Mouse (Mus musculus) layer of hippocampus, adult 18-20 months (tissue): ENCODE data around the gene Iqschfp. TPM values are rescaled to one million over a fixed set of nuclear protein-coding genes. Genes with fewer than 3 reads are reported as not detected.

Experiments used
- DNase-seq, 2 experiments: peaks; one replicate each; pipeline ENCODE4 v3.0.0; 2022; ENCODE audit warnings: low spot score in 2 of 2
- long read RNA-seq: library from polyadenylated mRNA; stranded (forward); transcript quantifications from one replicate; pipeline ENCODE4 v2.0.0, GENCODE M21; 2021
- total RNA-seq, 2 experiments: library from RNA; stranded (reverse); gene quantifications; 2 replicates each; pipeline ENCODE4 v1.2.3; 2021

Gene Iqschfp
- total RNA-seq, result 10 to 100 TPM; 12.3 to 13.2 TPM
- long read RNA-seq, partial matches to known transcripts, result 23 of 27 reads
- long read RNA-seq, other reads (novel, unspliced or antisense), result 4 of 27 reads

DNA sequence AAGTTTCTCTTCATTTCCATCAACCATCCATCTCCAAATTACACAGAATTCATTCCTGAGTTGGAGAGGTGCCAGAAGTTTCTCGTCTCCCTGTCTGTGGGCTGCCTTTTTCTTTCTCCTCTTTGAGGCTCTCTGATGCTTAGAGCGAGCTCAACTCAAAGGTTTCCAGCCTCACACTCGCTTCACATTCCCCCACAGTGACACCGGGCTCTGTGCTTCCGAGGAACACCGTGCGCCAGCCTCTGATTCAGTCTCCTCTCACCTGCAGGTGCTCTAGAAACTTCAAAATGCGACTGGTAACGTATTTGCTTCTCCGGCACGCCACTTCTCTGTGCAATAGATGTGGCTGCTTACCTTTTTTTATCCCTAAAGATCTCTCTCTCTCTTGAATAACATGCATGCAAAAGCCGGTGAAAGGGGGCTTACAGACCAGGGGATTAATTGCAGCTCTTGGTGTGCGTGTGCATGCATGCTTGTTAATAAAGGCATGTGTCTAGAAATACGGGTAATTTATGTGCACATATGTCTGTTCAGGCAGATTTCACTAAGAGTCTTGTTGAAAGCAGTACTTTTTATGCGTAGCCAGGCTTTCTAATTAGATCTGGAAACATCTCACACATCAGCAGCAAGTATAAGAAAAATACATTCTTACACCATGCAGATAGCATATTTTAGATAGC lies at the start of gene Iqschfp, which contains the start of gene Iqcj:
TSS of gene Iqschfp (plus strand) at position 207 of the 680 bp plus-strand sequence.
TSS of gene Iqcj (plus strand) at position 195 of the 680 bp plus-strand sequence.
- DNase-seq, result peak in 1 of 2 experiments; percentile 47

DNA sequence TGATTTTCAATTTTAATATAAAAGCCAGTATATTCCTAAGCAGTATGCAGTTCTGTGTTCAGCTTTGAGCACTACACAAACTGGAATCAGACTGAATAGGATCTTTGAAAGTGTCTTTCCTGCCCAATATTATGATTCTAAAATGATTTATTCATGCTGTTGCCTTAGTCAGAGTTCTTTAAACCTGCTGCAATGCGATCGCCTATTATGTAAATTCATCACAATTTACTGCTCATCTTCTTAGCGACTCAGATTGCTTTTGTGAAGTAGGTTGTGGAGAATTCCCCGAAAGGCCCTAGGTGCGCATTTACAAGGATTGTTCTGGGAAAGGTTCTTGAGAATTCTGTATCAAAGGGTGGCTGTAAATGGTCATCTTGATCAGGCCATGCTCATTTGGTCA lies 39.6 kb upstream of the Iqschfp start:
- DNase-seq, result peak in 1 of 2 experiments; percentile 1

DNA sequence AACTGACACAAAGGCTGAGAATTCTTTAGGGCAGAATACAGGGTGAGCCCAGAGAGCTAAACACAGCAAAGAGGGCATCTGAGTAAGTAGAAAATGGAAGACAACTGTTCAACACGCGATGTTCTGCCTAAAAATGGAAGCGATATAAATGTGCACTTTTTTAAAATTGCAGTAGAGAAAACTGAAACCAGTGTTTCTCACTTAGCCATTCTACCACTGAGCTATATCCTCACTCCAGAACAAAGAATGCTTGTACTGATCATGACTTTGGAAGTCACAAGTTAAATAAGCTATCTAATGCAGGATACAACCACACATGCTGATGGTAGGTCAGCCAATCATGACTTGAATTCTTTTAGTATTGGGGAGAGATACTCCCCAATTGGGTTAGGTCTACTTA lies 30.5 kb upstream of the Iqschfp start:
- DNase-seq, result no peak

DNA sequence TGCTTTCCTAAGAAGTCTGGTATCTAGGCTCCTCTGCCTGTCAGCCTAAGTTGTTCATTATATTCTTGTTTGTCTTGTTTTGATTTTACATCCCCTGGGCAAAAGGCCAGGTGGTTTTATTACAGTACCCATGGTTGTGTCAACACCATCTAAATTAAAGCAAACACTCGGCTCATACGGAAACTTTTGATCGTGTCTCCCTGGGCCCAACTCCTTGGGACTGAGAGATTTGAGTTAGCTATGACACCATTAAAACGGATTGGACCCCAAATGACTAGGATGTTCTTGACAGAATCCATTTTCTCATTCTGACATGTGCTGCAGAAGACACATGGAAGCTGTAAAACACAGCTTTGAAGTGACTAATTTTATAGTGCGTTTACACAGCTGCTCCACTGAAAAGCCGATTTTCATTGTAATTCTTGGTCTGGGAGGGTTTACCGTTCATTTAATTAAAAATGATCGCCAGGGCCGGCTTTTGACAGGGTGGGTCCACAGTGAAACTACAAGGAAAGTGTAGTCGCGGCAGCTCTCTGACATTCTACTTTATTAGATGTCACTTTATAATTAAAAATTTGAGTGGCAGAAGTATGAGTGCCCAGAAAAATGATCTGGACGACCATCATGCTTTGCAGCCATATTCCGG lies 24.5 kb upstream of the Iqschfp start:
- DNase-seq, result no peak

DNA sequence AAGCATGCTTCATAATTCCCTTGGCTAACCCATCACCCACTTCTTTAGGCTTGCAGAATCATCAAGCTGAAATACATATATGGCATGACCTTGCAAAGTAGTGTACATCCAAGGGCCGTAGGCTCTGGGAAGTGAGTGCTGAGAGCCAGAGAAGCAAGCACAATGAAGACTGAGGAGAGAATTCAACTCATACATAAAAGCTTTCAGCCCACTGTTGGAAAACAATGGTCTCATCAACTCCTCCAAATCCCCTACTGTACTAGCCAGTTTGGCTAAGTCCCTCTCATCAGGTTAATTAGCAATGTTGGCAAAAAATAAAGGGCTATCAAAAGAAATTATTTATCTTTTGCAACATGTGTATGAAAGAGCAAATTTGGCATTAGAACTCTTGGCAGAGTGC lies 22.6 kb upstream of the Iqschfp start:
- DNase-seq, result no peak

DNA sequence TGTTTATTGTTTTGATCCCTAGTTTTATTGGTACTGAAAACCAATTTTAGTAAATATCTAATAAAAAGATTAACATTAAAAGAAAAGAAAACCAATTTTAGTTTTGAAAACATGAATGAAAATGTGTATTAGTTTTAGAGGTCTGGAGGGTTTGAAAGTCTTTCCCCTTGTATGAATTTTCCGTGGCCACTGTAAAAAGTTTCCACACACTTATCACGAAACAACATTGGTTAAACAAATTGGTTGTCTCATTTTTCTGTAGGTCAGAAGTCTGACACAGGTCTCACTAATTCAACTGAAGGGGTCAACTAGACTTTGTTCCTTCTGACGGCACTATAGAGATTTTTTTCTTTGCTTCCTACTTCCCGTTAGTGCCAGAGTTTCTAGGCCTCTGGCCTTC lies 14.8 kb upstream of the Iqschfp start:
- DNase-seq, result no peak

DNA sequence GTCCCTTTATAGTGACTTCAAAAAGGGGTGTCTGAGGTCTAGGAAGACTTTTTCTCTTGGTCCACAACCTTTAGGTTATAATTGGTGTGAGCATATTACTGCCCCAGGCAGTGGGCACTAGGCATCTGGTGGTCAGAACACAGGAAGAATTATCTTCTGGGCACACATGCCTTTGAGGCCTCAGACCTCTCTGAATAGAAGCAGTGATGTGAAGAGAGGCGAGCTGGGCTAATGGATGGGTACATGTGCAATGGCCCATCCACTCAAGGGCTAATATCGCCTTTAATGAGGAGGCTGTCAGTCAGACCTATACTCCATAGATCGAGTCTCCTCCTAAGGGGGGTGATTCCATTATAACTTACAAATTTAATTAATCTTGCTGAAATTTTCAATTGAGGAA lies 7.7 kb upstream of the Iqschfp start:
- DNase-seq, result no peak

DNA sequence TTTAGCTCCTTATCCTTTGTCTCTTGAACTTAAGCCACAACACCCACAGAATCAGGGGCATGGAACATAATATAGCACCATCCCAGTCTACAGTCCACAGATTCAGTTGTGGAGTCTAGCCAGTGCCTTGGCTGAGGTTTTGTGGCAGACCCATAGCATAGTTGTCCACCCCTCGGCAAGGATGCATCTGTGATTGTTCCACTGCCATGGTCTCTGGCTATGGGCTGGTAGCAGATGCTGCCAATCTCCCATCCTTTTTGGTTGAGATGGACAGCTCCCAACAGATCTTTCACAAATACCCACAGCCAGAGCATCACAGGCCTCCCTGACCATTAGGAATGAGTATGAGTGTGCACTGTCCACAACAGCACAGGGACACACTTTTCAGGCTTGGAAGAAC lies 5.9 kb upstream of the Iqschfp start:
- no peak for DNase-seq

DNA sequence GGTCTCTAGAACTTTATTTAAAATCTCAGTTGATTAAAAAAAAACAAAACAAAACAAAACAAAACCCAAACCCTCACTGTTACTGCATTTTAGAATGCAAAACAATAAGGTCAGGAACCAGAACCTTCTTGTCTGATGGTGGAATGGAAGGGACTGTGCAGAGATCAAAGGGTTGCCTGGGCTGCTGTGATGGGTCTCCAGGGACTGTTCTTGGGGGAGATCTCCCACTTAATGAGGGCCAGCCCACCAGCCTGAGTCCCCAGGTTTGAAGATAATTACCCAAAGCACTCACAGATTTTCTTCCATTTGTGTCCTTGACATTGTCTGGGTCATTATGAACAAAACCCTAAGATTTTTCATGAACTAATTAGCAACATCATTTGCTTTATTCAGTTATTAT lies 4.8 kb upstream of the Iqschfp start:
- no peak for DNase-seq

DNA sequence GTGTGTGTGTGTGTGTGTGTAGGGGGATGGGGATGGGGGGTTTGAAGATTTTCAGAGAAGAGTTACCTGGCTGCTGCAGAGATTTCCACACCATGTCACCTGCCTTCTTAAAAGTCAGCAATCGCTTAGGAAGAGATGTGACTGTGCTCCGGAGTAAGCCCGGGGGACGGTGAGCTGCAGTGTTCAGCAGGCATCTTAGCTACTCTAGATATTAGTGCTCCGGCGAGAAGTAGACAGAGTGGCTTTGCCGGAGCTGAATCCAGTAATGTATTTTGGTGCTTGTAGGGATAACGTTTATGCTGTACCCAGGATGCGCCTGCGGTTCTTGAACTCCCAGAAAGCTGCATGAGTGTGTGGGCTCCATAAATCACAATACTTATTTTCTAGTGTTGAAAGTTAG lies 736 bp downstream of the Iqschfp start:
- peak in 1 of 2 experiments; percentile 42 for DNase-seq

DNA sequence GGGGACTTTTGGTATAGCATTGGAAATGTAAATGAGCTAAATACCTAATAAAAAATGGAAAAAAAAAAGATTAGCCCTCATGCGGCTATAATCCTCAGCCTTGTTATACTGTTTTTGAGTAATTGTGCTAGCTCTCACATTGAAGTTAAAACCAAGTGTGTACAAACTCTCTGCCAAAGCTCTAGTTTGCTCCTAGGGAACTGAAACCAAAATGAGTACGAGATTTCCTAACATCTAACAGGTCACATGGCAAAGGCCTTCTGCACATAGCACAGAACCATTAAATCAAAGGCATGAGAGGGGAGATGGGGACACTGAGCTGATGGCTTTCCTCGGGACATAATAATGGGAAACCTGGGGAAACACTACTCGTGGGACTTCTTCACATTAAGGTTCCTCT lies 10.5 kb downstream of the Iqschfp start:
- DNase-seq, result no peak

DNA sequence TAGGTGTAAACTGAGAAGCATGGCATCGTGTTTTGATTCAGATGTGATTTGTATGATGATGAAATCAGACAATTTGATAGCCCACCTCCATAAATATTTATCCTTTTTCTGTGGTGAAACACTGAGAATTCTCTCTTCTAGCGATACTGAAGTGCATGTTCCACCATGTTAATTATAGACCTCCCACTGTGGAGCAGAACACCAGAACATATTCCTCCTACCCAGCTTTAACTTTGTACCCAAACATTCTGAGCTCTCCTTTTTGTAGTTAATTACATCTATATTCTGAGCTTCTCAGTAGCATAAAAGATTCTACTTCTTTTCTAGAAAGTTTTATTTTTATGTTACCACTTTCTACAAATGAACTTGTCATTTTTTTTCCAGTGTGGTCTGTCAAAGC lies 16.6 kb downstream of the Iqschfp start:
- peak in 1 of 2 experiments; percentile 21 for DNase-seq

DNA sequence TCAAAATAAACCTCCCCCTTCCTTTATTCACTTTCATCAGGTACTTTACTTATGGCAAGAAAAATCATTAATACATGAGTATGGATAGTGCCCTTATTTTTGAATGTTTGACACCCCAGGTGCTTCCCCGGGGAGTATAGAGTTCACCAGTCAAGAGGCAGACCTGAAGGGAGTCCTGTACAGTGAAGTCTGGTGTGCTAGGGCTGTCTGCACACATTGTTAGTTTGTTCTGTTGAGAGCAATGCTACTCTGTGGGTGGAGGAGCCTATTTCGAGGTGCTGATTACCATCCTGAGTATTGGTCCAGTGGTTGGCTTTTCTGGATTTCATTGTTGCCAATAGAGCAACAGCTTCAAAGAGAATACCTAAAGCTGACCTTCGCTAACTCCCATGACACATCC lies 26.1 kb downstream of the Iqschfp start:
- DNase-seq, result no peak

DNA sequence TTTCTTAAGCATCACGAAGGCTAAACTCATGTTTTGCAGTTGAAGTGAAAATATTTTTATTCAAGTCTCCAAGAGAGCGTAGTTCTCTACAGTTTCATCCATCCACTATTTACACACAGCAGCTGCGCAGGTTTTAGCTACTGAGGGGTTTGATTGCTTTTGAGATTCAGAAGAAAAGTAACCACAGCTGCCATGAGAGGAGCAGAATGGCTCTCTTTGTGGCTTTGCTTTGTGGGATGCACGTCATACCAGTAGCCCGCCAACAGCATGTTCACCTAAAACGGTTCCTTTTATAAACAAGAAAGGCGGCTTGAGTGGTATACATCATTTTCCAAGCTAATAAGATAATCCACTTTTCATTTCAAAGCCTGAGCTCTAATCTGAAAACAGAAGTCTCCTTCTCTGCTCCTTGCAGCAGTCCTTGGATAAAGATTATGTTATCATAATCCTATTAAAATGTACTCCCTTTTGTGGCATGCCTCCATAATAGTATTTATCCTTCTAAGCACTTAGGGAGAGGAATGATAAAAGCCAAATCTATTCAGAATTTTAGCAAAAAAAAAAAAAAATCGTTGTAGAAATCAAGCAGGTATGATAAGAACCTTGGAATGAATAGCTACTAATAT lies 26.7 kb downstream of the Iqschfp start:
- no peak for DNase-seq

DNA sequence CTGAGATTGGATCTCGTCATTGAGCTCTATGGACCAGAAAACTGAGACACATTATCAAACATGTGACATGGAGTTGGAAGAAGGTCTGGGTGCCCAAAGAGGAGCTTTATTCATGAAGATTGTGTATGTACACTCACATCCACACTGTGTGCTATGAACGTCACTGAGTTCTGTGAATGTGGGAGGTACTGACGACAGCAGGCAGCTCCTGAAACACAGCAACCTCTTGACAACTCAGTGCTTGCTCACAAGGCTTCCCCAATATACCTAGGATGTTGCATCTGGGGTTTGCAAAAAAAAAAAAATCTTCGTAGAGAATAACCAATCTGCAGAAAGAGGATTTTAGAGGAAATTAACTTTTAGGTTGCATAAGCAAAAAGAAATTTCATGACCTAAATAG lies 31.1 kb downstream of the Iqschfp start:
- no peak for DNase-seq

DNA sequence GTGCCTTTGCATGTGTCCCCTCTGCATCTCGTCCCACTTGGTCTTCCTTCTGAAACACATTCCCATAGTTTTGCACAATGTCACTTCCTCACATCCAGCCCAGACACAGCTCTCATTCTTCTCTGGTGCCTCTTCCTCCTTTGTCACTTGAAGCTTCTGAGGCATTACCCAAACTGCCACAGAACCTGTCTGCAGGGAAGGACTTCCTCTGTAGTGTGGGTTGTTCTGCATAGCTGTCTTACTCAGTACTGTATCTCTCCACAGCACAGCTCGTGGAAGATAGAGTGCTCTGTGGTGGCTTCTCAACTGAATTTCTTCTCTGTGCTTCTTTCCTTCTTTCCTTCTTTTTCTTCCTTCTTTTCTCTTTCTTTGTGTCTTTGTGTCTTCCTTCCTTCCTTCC lies 33.4 kb downstream of the Iqschfp start:
- no peak for DNase-seq

DNA sequence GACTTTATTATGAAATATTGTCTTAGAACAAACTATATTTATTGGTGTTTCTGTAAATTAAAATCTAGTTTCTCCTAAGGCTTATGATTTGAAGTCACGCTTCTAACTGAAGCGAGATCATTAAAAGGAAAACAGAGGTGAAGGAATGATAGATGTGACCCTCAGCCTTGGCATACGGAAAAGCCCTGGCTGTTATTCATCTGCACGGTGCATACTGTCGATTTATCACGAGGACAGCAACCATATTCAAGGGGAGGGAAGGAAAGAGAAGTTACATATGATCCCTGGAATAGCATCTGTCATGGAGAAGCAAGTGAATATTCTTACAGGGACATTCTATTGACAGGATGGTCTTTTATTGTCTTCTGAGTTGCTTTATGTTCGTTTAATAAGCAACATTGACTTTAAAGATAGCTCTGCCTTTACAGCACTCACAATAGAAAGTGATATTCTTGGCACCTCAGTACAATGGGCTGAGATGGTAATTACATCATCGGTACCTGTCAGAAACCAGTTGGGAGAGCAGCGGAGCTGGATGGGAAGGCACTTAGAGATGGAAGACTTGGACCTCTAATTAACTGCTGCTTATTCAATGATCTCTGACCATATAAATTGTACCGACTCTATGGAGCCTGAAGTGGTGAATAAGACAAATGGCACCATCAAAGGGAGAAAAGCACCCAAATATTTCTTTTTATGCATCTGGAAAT lies 38.5 kb downstream of the Iqschfp start:
- no peak for DNase-seq

DNA sequence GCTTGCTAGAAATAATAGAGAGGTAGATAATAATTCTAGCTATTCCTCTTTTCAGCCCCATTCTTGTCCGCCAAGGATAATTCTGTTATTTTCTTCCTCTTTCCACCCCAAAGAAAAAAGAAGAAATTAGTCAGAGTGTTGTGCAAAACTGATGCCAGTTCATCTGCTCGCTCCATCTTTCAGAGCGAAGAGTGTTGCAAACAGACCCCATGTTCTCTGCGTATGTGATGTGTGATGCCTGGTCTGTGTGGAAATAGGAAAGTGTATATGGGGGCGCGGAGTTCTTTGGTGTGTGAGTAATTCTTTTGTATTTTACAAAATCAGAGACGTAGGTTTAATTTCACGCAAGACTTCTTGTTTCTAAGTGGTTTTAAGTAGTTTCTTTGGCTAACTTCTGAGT lies 39.1 kb downstream of the Iqschfp start:
- peak; percentile 39 to 52 for DNase-seq

DNA sequence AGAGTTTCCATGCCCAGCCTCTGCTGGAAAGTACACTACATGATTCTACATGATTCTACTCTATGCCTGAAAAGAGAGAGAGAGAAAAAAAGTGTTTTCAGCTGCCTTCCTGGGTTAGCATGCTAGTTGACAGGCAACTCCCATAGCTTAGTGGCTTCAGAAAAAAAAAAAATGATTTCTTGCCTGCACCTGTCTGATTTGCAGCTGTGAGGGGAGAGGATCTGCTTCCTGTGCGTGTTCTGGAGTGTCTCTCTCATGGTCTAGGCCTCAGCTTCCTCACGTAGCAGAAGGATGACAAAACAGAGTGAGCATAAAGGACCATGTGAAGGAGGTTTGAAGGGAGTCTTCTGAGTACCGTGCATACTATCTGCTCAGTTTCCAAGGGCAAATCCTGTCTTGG lies 39.9 kb downstream of the Iqschfp start:
- DNase-seq, result no peak

DNA sequence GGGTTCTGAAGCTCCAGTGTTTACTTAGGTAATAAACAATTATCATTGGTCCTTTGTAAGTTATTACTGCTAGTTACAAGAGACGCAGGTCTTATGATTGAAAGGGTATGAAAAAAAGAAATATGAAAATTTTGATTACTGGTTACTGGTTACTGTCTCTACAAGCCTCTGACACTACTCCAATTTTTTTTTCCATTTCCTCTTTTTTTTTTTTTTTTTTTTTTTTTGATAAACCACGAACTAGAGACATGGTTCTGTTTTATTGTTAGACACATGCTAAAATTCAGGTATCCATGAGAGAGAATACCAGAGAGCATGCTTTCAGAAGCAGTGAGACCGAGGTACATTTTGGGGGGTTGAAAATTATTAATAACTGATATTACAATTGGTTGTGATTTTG lies 43.8 kb downstream of the Iqschfp start:
- DNase-seq, result no peak

DNA sequence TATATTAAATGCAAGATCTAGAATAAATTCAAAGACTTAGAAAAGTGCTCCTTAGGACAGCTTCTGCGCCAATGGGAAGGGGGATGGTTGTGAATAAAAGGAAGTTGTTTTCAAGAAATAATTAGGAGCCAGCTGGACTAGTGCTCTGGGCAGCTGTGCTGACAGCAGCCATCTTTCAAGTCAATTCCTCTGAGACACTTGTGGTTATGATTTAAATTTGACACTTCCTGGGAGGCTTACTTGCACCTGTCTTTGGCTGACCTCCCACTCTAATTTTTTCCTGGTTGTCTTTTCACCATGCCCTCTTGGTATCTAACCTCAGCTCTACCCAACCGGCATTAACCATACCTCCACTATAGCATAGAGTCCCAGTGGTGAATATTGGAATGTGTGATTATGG lies 55.0 kb downstream of the Iqschfp start:
- DNase-seq, result no peak

DNA sequence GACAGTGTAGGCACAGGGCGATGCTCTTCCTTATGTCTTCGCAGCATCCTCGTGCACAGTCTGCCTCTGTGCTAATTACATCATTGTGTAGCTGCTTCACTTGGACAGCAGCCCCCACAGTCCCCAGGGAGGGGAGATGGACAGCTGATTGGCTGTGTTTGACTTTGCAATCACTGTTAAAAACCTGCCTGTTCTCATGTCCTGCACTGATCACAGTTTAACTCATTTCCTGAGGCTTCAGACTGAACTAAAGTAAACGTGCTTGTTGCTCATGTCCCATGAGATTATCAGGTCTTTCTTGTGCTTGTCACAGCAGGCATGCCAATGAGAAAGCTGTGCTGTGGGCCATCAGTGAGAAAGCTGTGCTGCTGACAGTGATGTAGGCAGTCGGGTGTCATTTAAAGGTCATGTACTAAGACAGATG lies 60.5 kb downstream of the Iqschfp start:
- peak in 1 of 2 experiments; percentile 16 for DNase-seq
